10 mouse cellular contexts compared by ENCODE assay signal in the genomic region with DNA sequence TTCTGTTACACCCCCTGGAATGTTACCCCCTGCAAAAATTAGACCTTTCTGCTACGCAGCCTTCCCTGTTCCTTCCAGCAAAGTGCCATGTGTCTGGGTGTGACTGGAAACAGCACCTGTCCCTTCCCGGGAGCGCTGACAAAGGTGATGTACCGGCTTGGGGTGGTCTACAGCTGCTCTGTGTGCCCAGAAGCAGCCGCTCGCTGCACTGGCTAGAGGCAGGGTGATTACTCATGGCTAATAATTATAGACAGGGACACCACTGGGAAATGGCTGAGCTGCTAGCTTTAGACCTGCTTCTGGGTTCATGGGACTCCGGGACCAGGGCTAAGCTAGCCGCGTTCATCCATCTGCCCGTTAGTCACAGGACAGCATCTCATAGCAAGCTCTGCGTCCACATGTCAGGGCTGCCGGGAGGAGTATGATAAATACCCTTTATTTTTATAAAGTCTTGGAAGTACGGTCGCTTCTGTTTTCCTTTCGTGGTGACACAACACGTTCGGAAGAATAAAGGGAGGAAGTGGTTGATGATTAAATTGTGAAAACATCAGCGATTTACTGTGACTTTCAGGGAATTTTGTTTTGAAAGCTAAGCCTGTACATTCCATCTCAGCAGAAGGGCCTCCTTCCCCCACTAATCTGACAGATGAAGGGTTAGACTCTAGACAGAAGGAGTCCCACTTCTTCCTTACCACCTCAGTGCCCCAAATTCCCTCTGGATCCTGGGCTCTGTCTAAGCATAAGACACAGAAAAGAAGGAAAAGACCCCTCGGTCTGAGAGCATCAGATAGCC.
DNase-seq lines count a peak whose midpoint lies in the region; TF ChIP-seq lines count a peak whose summit lies in the region.
"Had no signal": no experiment of that assay in that cellular context is flagged by ENCODE, and none has a peak within 500 bp of the region (broad histone marks: within the 10 kb centered on the region; RNA-seq: fewer than 3 reads in every experiment).

No protein-coding gene starts in this region.

- H3K9me3 ChIP-seq in limb, embryonic 10.5 days (replicated peaks) = no peaks in the 10 kb centered on the region

- H3K27me3 ChIP-seq in cerebellum, adult 2 months (ENCODE audit: control insufficient read depth, insufficient read depth, low read length) = no peaks in the 10 kb centered on the region
- H3K27me3 ChIP-seq in limb, embryonic 10.5 days (ENCODE audit: low read depth, poor library complexity, severe bottlenecking) = no peaks in the 10 kb centered on the region

- peak; percentile 17 to 19 for DNase-seq in cerebellum, adult 2 months
- DNase-seq in cerebellum, adult 11 months = no peak
- DNase-seq in left cerebral cortex, postnatal 4 days = peak; percentile 28
- no peak for DNase-seq in left cerebral cortex, postnatal 36 days (ENCODE audit: low spot score in 2 of 2)
- DNase-seq in gastrocnemius, postnatal 14 days = peak; percentile 32
- peak; percentile 34 for DNase-seq in limb, embryonic 10.5 days (ENCODE audit: low spot score)
- DNase-seq in layer of hippocampus, adult 9-11 months = no peak
- no peak for DNase-seq in layer of hippocampus, postnatal 25 days (ENCODE audit: extremely low spot score in 1 of 2, low spot score in 1 of 2)

- H3K27ac ChIP-seq in cerebellum, adult 2 months (ENCODE audit: insufficient read depth, low read length) = no peak overlapping the region
- H3K27ac ChIP-seq in limb, embryonic 10.5 days = no peak overlapping the region
- H3K27ac ChIP-seq: stomach, postnatal 0 days had no signal

- 63% methylated on average over 19 of the region's 19 CpGs for WGBS in cerebellum, adult 2 months
- 76% methylated on average over 19 of the region's 19 CpGs for WGBS in limb, embryonic 10.5 days

- no peak for TF ChIP-seq CTCF in cerebellum, adult 2 months (IDR thresholded peaks at IDR 0.05; ENCODE audit: borderline replicate concordance, insufficient read depth, low read depth, low read length)

- no peaks in the 10 kb centered on the region for H3K36me3 ChIP-seq in limb, embryonic 10.5 days

- H3K4me3 ChIP-seq in cerebellum, adult 2 months (replicated peaks; ENCODE audit: insufficient read depth, low read depth, low read length) = no peak overlapping the region
- no peak overlapping the region for H3K4me3 ChIP-seq in limb, embryonic 10.5 days
- H3K4me3 ChIP-seq: erythroblast, embryonic 14.5 days had no signal

- no peak for TF ChIP-seq POLR2A in cerebellum, adult 2 months (IDR thresholded peaks at IDR 0.05; ENCODE audit: borderline replicate concordance, insufficient read depth, low read length)

- H3K4me1 ChIP-seq in cerebellum, adult 2 months (ENCODE audit: control insufficient read depth, insufficient read depth, low read length) = no peaks in the 10 kb centered on the region
- peaks cover 10% of the 10 kb centered on the region for H3K4me1 ChIP-seq in limb, embryonic 10.5 days

- intact Hi-C loops in left cerebral cortex, postnatal 4 days (cut with DNase I) = no loop called here
- intact Hi-C loops in left cerebral cortex, postnatal 36 days (cut with DNase I) = no loop called here
- intact Hi-C loops in gastrocnemius, postnatal 14 days (cut with DNase I; ENCODE audit: low total_unique reads) = no loop called here

Comparison
In these comparisons a context has a peak if more than half of its experiments do, and no peak if none do; other contexts are left out.
1. DNase-seq: peak in cerebellum, adult 2 months (2 of 2), left cerebral cortex, postnatal 4 days (single experiment), gastrocnemius, postnatal 14 days (single experiment) and limb, embryonic 10.5 days (single experiment); none in cerebellum, adult 11 months (single experiment), left cerebral cortex, postnatal 36 days (0 of 2), layer of hippocampus, adult 9-11 months (single experiment) and layer of hippocampus, postnatal 25 days (0 of 2).